Comparison of ENCODE assay signal across 8 mouse cellular contexts in genomic region chr2:65413746-65414145, GRCm38 (mm10). TPM values are rescaled to one million over a fixed set of nuclear protein-coding genes. Genes with fewer than 3 reads are reported as not detected.
A peak's percentile ranks its signal among the peaks of the same experiment; 100 is the strongest.
DNase-seq lines count a peak whose midpoint lies in the region; ATAC-seq lines count a peak whose summit lies in the region.

No protein-coding gene starts in this region.

- ATAC-seq in granulocyte monocyte progenitor cell, adult 5-6 weeks (replicated peaks; ENCODE audit: poor library complexity, severe bottlenecking): peak; percentile 80
- peak; percentile 74; the same call in 1 of the 2 replicates for ATAC-seq in kidney, embryonic 16.5 days (ENCODE audit: low FRiP score, low TSS enrichment)

- DNase-seq in right cerebral cortex, adult 2 months (ENCODE audit: low spot score in 2 of 2): peak; percentile 24 to 51
- no peak for DNase-seq in right cerebral cortex, postnatal 14 days
- peak; percentile 23 for DNase-seq in c-Kit-positive CD71-negative TER-119-negative erythroid progenitor cells, embryonic 14.5 days (ENCODE audit: low read depth)
- DNase-seq in lung, postnatal 25 days (ENCODE audit: low spot score): peak; percentile 31
- peak; percentile 57 for DNase-seq in splenic B cell, adult 2 months (ENCODE audit: low read depth, low spot score)
- DNase-seq in gastrocnemius, postnatal 25 days: no peak

- H3K27ac ChIP-seq in kidney, embryonic 16.5 days (ENCODE audit: low read length): 0 out of 2 replicates have a peak overlapping the region, but pooled peaks have one; percentile 57

- no peaks in the 10 kb centered on the region for H3K36me3 ChIP-seq in kidney, embryonic 16.5 days (ENCODE audit: insufficient read depth, low read length)
- no peaks in the 10 kb centered on the region for H3K36me3 ChIP-seq in splenic B cell, adult 2 months (ENCODE audit: control insufficient read depth, insufficient read depth, low read length, poor library complexity, severe bottlenecking)

- H3K27me3 ChIP-seq in kidney, embryonic 16.5 days (ENCODE audit: insufficient read depth, low read length): no peaks in the 10 kb centered on the region
- no peaks in the 10 kb centered on the region for H3K27me3 ChIP-seq in splenic B cell, adult 2 months (ENCODE audit: control insufficient read depth, insufficient read depth, low read length, poor library complexity, severe bottlenecking)

- H3K4me1 ChIP-seq in kidney, embryonic 16.5 days (ENCODE audit: insufficient read depth, low read length): peaks cover 7% of the 10 kb centered on the region; the same call in 1 of the 2 replicates

- H3K9me3 ChIP-seq in kidney, embryonic 16.5 days (ENCODE audit: low read length): peaks cover 5% of the 10 kb centered on the region; the same call in 1 of the 2 replicates

- 0% methylated on average over 3 of the region's 3 CpGs for WGBS in kidney, embryonic 16.5 days

- peak overlapping the region; percentile 40 for H3K4me3 ChIP-seq in kidney, embryonic 16.5 days (ENCODE audit: low read length)

- peak overlapping the region; percentile 70 for H3K4me2 ChIP-seq in kidney, embryonic 16.5 days (replicated peaks; ENCODE audit: low read depth, low read length)

- H3K9ac ChIP-seq in kidney, embryonic 16.5 days (replicated peaks; ENCODE audit: low read length): 0 out of 2 replicates have a peak overlapping the region, but pooled peaks have one; percentile 52

RNA-seq across cellular contexts. Expression of gene Slc38a11, which starts 49.9 kb away (rescaled TPM):
- total RNA-seq in granulocyte monocyte progenitor cell, adult 5-6 weeks (2014; fragmentation: Nextera tagmentation): not detected in 2 replicates
- total RNA-seq in granulocyte monocyte progenitor cell, adult 5-6 weeks (2017): not detected in 2 replicates
- polyA plus RNA-seq in kidney, embryonic 16.5 days (2015; fragmentation: Nextera tagmentation; extraction: Ambion mirVana): 0.62 and 0.75 TPM in 2 replicates
- total RNA-seq in gastrocnemius, postnatal 25 days (2021): under 1 TPM; 0.38 to 0.64 TPM

Comparison
In these comparisons a context has a peak if more than half of its experiments do, and no peak if none do; other contexts are left out.
1. DNase-seq: peak in right cerebral cortex, adult 2 months (2 of 2), c-Kit-positive CD71-negative TER-119-negative erythroid progenitor cells, embryonic 14.5 days (single experiment), lung, postnatal 25 days (single experiment) and splenic B cell, adult 2 months (single experiment); none in right cerebral cortex, postnatal 14 days (single experiment) and gastrocnemius, postnatal 25 days (single experiment).